Mouse (Mus musculus) kidney, adult 2 months (tissue): ENCODE data around the gene Slc22a14. TPM values are rescaled to one million over a fixed set of nuclear protein-coding genes. Genes with fewer than 3 reads are reported as not detected.

Experiments used
- DNase-seq: peaks from one replicate; pipeline ENCODE4 v3.0.0; 2021
- H3K27ac ChIP-seq: fragments of 200-500 bp; 2 replicates; pipeline ENCODE4 v1.5.1; 2012; ENCODE audit warnings: low read depth, low read length, control low read depth, inconsistent platforms; ENCODE audit not compliant: insufficient read depth
- H3K27me3 ChIP-seq: fragments of 200-500 bp; replicated peaks from 2 replicates; pipeline ENCODE4 v1.6.1; 2012; ENCODE audit warnings: mild to moderate bottlenecking, moderate library complexity, low read length, inconsistent platforms; ENCODE audit not compliant: control insufficient read depth, insufficient read depth
- H3K36me3 ChIP-seq: fragments of 200-500 bp; 2 replicates; pipeline ENCODE4 v1.6.1; 2012; ENCODE audit warnings: mild to moderate bottlenecking, moderate library complexity, low read length, inconsistent platforms; ENCODE audit not compliant: control insufficient read depth, insufficient read depth
- H3K4me1 ChIP-seq: fragments of 200-500 bp; 2 replicates; pipeline ENCODE4 v1.6.1; 2011; ENCODE audit warnings: low read length; ENCODE audit not compliant: control insufficient read depth, insufficient read depth
- H3K4me3 ChIP-seq: fragments of 200-500 bp; 2 replicates; pipeline ENCODE4 v1.5.1; 2011; ENCODE audit warnings: mild to moderate bottlenecking, low read depth, low read length, control low read depth; ENCODE audit not compliant: insufficient read depth
- CTCF ChIP-seq: fragments of 200-500 bp; conservative IDR thresholded peaks from 2 replicates; pipeline ENCODE4 v1.5.1; 2011; ENCODE audit warnings: low read depth, mild to moderate bottlenecking, control low read depth, low read length, moderate library complexity, mixed read lengths; ENCODE audit not compliant: insufficient read depth, insufficient read length
- POLR2A ChIP-seq: fragments of 200-500 bp; IDR thresholded peaks from one replicate; pipeline ENCODE4 v1.6.1; 2011; ENCODE audit warnings: low read depth, low read length, control low read depth
- WGBS: fragments of 180-500 bp; shearing (Covaris S2); methylation state at CpG from one replicate; pipeline ENCODE4 v1.1.7; 2018; 5-methylcytosine and 5-hydroxymethylcytosine counted together
- polyA plus RNA-seq: library from polyadenylated mRNA; depleted of rRNA; stranded (reverse); fragments of >200 nt; gene quantifications from 2 replicates; pipeline ENCODE4 v1.2.3, GENCODE M21; 2012

Gene Slc22a14
- polyA plus RNA-seq, 1 experiment = 1.7 TPM

GRCm38 (mm10) chr9:119258128-119258527 is 107.2 kb downstream of the Slc22a14 start:
- no peak overlapping the region for H3K4me3 ChIP-seq
- no peak for TF ChIP-seq CTCF
- TF ChIP-seq POLR2A = no peak
- H3K4me1 ChIP-seq = no peaks in the 10 kb centered on the region
- no peaks in the 10 kb centered on the region for H3K27me3 ChIP-seq
- H3K27ac ChIP-seq = no peak overlapping the region
- no peak for DNase-seq
- peaks cover 2% of the 10 kb centered on the region; the same call in 1 of the 2 replicates for H3K36me3 ChIP-seq
- 79% methylated on average over 5 of the region's 5 CpGs for WGBS

- H3K27ac ChIP-seq = no peak overlapping the region
- WGBS = 90% methylated on average over 12 of the region's 12 CpGs
- H3K4me1 ChIP-seq = no peaks in the 10 kb centered on the region
- DNase-seq = no peak
- peaks cover 2% of the 10 kb centered on the region; the same call in 1 of the 2 replicates for H3K36me3 ChIP-seq
- no peak overlapping the region for H3K4me3 ChIP-seq
- TF ChIP-seq CTCF = no peak
- TF ChIP-seq POLR2A = no peak
- H3K27me3 ChIP-seq = no peaks in the 10 kb centered on the region
Observed at GRCm38 (mm10) chr9:119256161-119256560, 109.2 kb downstream of the Slc22a14 start.

GRCm38 (mm10) chr9:119255096-119255495 is 110.3 kb downstream of the Slc22a14 start:
- no peak for DNase-seq
- WGBS = 96% methylated on average over 1 of the region's 1 CpGs
- TF ChIP-seq POLR2A = no peak
- no peak for TF ChIP-seq CTCF
- Histone ChIP-seq H3K27ac (no peak overlapping the region), H3K4me1 (no peaks in the 10 kb centered on the region), H3K27me3 (no peaks in the 10 kb centered on the region), H3K36me3 (peaks cover 4% of the 10 kb centered on the region; the same call in 1 of the 2 replicates), H3K4me3 (no peak overlapping the region)

GRCm38 (mm10) chr9:119254187-119254586 is 111.2 kb downstream of the Slc22a14 start:
- Histone ChIP-seq H3K27ac (no peak overlapping the region), H3K4me1 (peaks cover under 1% of the 10 kb centered on the region; the same call in 1 of the 2 replicates), H3K36me3 (peaks cover 4% of the 10 kb centered on the region; the same call in 1 of the 2 replicates), H3K27me3 (no peaks in the 10 kb centered on the region), H3K4me3 (no peak overlapping the region)
- TF ChIP-seq CTCF (no peak), POLR2A (no peak)
- WGBS = 52% methylated on average over 2 of the region's 2 CpGs
- no peak for DNase-seq

- Histone ChIP-seq H3K27me3 (no peaks in the 10 kb centered on the region), H3K4me3 (no peak overlapping the region), H3K27ac (peak overlapping the region; percentile 52; the same call in 1 of the 2 replicates), H3K36me3 (peaks cover 2% of the 10 kb centered on the region; the same call in 1 of the 2 replicates), H3K4me1 (peaks cover 12% of the 10 kb centered on the region; the same call in 1 of the 2 replicates)
- WGBS = 66% methylated on average over 5 of the region's 5 CpGs
- DNase-seq = no peak
- TF ChIP-seq CTCF = no peak
- no peak for TF ChIP-seq POLR2A
Observed at GRCm38 (mm10) chr9:119247996-119248395, 117.4 kb downstream of the Slc22a14 start.

- DNase-seq = peak; percentile 94
- no peak for TF ChIP-seq POLR2A
- TF ChIP-seq CTCF = peak; percentile 61
- H3K4me3 ChIP-seq = no peak overlapping the region
- no peak overlapping the region for H3K27ac ChIP-seq
- H3K4me1 ChIP-seq = peaks cover 12% of the 10 kb centered on the region; the same call in 1 of the 2 replicates
- 50% methylated on average over 5 of the region's 5 CpGs for WGBS
- peaks cover 3% of the 10 kb centered on the region; the same call in 1 of the 2 replicates for H3K36me3 ChIP-seq
- no peaks in the 10 kb centered on the region for H3K27me3 ChIP-seq
Observed at GRCm38 (mm10) chr9:119246826-119247225, 118.5 kb downstream of the Slc22a14 start.

- H3K36me3 ChIP-seq = peaks cover 6% of the 10 kb centered on the region; the same call in 1 of the 2 replicates
- no peaks in the 10 kb centered on the region for H3K27me3 ChIP-seq
- H3K4me3 ChIP-seq = no peak overlapping the region
- WGBS = 50% methylated on average over 3 of the region's 3 CpGs
- no peak for TF ChIP-seq POLR2A
- TF ChIP-seq CTCF = no peak
- H3K4me1 ChIP-seq = peaks cover 19% of the 10 kb centered on the region
- peak overlapping the region; percentile 71; the same call in 1 of the 2 replicates for H3K27ac ChIP-seq
- DNase-seq = peak; percentile 81
Observed at GRCm38 (mm10) chr9:119243981-119244380, 121.4 kb downstream of the Slc22a14 start.
